Mouse (Mus musculus) A20 (cell line): ENCODE results near the gene 3110082I17Rik.
A peak's percentile ranks its signal among the peaks of the same experiment; 100 is the strongest.
"Not testable (repeated sequence)": the region's sequence is repeated elsewhere in the genome, so short reads cannot be mapped to it uniquely, and the experiment has no call there.

Experiments used
- DNase-seq: peaks from one replicate; pipeline ENCODE4 v3.0.0-alpha.2; 2011; ENCODE audit warnings: low read depth, low spot score

3110082I17Rik gene

GRCm38 (mm10) chr5:139353496-139353895, 106.8 kb downstream of the 3110082I17Rik start:
- DNase-seq = peak; percentile 74

- DNase-seq = no peak
These were observed 108.0 kb downstream of the 3110082I17Rik start, which contains the start of gene Cyp2w1 for GRCm38 (mm10) chr5:139352317-139352716. Gene Cyp2w1, plus strand, starts transcription at chr5:139352617.

- no peak for DNase-seq
These were observed 108.7 kb downstream of the 3110082I17Rik start for GRCm38 (mm10) chr5:139351628-139352027.

- DNase-seq = no peak
These were observed 109.2 kb downstream of the 3110082I17Rik start, which contains the start of gene Cox19 for GRCm38 (mm10) chr5:139351134-139351533. Gene Cox19, minus strand, starts transcription at chr5:139351418.

GRCm38 (mm10) chr5:139349713-139350112, 110.6 kb downstream of the 3110082I17Rik start:
- DNase-seq = no peak

GRCm38 (mm10) chr5:139347225-139347624, 113.1 kb downstream of the 3110082I17Rik start:
- no peak for DNase-seq

- DNase-seq = no peak
These were observed 115.0 kb downstream of the 3110082I17Rik start for GRCm38 (mm10) chr5:139345364-139345714.

- DNase-seq = peak; percentile 95
These were observed 115.5 kb downstream of the 3110082I17Rik start for GRCm38 (mm10) chr5:139344687-139345363.

- DNase-seq = peak; percentile 89
These were observed 116.2 kb downstream of the 3110082I17Rik start for GRCm38 (mm10) chr5:139344021-139344686.

- no peak for DNase-seq
These were observed 121.4 kb downstream of the 3110082I17Rik start for GRCm38 (mm10) chr5:139338891-139339290.

- no peak for DNase-seq
These were observed 121.9 kb downstream of the 3110082I17Rik start for GRCm38 (mm10) chr5:139338403-139338802.

- DNase-seq = no peak
These were observed 122.4 kb downstream of the 3110082I17Rik start for GRCm38 (mm10) chr5:139337826-139338370.

- DNase-seq = no peak
These were observed 124.7 kb downstream of the 3110082I17Rik start for GRCm38 (mm10) chr5:139335634-139336033.

GRCm38 (mm10) chr5:139334394-139334793, 125.9 kb downstream of the 3110082I17Rik start:
- not testable (repeated sequence) for DNase-seq

- DNase-seq = no peak
These were observed 126.9 kb downstream of the 3110082I17Rik start for GRCm38 (mm10) chr5:139333301-139334013.

- no peak for DNase-seq
These were observed 127.6 kb downstream of the 3110082I17Rik start for GRCm38 (mm10) chr5:139332590-139333272.

GRCm38 (mm10) chr5:139331742-139332141, 128.6 kb downstream of the 3110082I17Rik start:
- DNase-seq = peak; percentile 64

- DNase-seq = no peak
These were observed 129.6 kb downstream of the 3110082I17Rik start for GRCm38 (mm10) chr5:139330766-139331165.

GRCm38 (mm10) chr5:139327634-139328020, 132.7 kb downstream of the 3110082I17Rik start:
- no peak for DNase-seq

GRCm38 (mm10) chr5:139326986-139327633, 133.2 kb downstream of the 3110082I17Rik start:
- DNase-seq = no peak
